ENCODE assay signal across 9 mouse cellular contexts in the genomic region with DNA sequence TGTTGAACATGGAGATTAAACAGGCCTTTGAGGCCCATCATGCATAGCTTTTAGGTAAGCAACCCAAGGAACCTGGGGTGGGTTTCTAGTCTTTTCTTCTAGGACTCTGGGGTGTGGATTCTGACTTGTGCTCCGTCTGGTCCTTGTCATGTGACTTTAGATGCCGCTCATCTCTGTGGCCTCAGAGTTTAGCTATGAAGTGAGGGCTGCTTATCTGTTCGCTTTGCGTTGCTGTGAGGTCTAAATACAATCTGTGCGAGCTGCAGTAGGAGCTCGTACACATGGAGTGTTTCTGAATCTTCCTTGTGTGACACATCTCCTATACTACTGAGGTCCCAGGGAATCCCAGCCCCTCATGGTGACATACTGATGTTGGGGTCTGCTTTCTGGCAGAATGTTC.
A peak's percentile ranks its signal among the peaks of the same experiment; 100 is the strongest.
ATAC-seq lines count a peak whose summit lies in the region.
"Had no signal": no experiment of that assay in that cellular context is flagged by ENCODE, and none has a peak within 500 bp of the region (broad histone marks: within the 10 kb centered on the region; RNA-seq: fewer than 3 reads in every experiment).

No protein-coding gene starts in this region.

- WGBS in intestine, embryonic 16.5 days, result 87% methylated on average over 6 of the region's 6 CpGs

- H3K27ac ChIP-seq in intestine, embryonic 16.5 days (ENCODE audit: low read length), result no peak overlapping the region

- H3K9me3 ChIP-seq in intestine, embryonic 16.5 days (ENCODE audit: control insufficient read depth, low read length), result no peaks in the 10 kb centered on the region

- peak; percentile 72 for ATAC-seq in megakaryocyte progenitor cell, adult 5-6 weeks (replicated peaks; ENCODE audit: poor library complexity)
- ATAC-seq in megakaryocyte-erythroid progenitor cell, adult 5-6 weeks (replicated peaks; ENCODE audit: low FRiP score, low TSS enrichment, poor library complexity, severe bottlenecking), result peak; percentile 72
- ATAC-seq in monocyte, adult 5-6 weeks (replicated peaks; ENCODE audit: insufficient number of reproducible peaks, low FRiP score, low TSS enrichment, poor library complexity, severe bottlenecking), result no peak
- ATAC-seq in intestine, embryonic 16.5 days, result no peak
- ATAC-seq: activated CD4-positive, CD25-positive, alpha-beta regulatory T cell, adult 4 months; CD4-positive, CD25-positive, alpha-beta regulatory T cell, adult 4 months; Patski had no signal

- no peaks in the 10 kb centered on the region for H3K36me3 ChIP-seq in intestine, embryonic 16.5 days (ENCODE audit: control insufficient read depth, insufficient read depth, low read length)
- H3K36me3 ChIP-seq: G1E had no signal

- H3K27me3 ChIP-seq in intestine, embryonic 16.5 days (replicated peaks; ENCODE audit: control insufficient read depth, insufficient read depth, low read length), result no peaks in the 10 kb centered on the region
- H3K27me3 ChIP-seq: CH12.LX, Patski had no signal

- no peak overlapping the region for H3K4me3 ChIP-seq in intestine, embryonic 16.5 days (ENCODE audit: low read length)

- no peaks in the 10 kb centered on the region for H3K4me1 ChIP-seq in intestine, embryonic 16.5 days (ENCODE audit: control insufficient read depth, insufficient read depth, low read length)

- no peak overlapping the region for H3K4me2 ChIP-seq in intestine, embryonic 16.5 days (ENCODE audit: low read depth, low read length)

- no peak overlapping the region for H3K9ac ChIP-seq in intestine, embryonic 16.5 days (ENCODE audit: low read depth, low read length)

Comparison
In these comparisons a context has a peak if more than half of its experiments do, and no peak if none do; other contexts are left out.
1. ATAC-seq: peak in megakaryocyte progenitor cell, adult 5-6 weeks (single experiment) and megakaryocyte-erythroid progenitor cell, adult 5-6 weeks (single experiment); none in monocyte, adult 5-6 weeks (single experiment) and intestine, embryonic 16.5 days (single experiment).